Mouse (Mus musculus) heart, postnatal 0 days (tissue): Measurements from ENCODE around the gene 4930486L24Rik.

Source experiments
- CTCF ChIP-seq: IDR thresholded peaks from 2 replicates; pipeline ENCODE4 v1.5.1; 2016; ENCODE audit warnings: antibody characterized with exemption, control low read depth, low read depth
- EP300 ChIP-seq: IDR thresholded peaks from 2 replicates; pipeline ENCODE4 v1.6.1; 2016; ENCODE audit warnings: antibody characterized with exemption, low read depth

DNA sequence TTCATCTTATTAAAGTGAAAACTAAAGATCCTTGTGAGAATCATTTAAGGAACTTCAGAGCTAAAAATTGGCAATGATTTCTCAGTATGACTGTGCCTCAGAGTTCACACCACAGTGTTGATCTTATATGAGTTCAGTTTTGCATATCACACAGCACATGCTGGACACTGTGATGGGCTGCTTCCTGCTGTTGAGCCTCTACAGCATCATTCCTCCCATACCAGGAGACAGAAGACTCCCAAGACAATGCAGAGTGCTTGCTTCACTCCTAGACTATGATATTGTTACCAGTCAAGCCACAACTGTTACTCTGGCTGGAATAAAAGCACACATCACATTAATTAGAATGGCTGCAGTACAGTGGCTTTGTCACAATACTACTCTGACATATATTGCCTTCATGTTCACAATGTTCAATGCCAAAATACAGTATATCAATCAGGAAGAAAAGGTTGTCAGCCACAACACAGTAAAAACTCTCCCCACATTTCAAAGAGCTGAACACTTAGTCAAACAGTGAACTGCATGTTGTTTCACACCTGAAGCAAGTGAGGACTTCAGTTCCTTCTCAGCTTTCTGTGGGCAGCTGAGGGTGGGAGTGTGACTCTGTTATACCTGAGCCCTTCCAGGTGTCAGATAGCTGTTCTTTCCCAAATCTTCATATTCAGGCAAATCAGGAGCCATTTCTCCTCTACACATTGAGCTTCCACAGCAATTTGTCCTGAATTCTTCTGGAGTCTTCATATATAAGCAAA is 31.3 kb upstream of the 4930486L24Rik start:
- TF ChIP-seq EP300 (no peak), CTCF (no peak)
